Mouse (Mus musculus) cortical plate, adult 2 months (tissue): ENCODE results near the gene Rangap1.

Experiments
- CTCF ChIP-seq: fragments of 200-500 bp; IDR thresholded peaks from 2 replicates; pipeline ENCODE4 v1.5.1; 2011; ENCODE audit warnings: mild to moderate bottlenecking, control low read depth, low read length; ENCODE audit not compliant: insufficient read depth; ENCODE audit errors: extremely low read depth
- POLR2A ChIP-seq: fragments of 200-500 bp; IDR thresholded peaks from 2 replicates; pipeline ENCODE4 v1.6.1; 2011; ENCODE audit warnings: mild to moderate bottlenecking, low read length, control low read depth; ENCODE audit not compliant: insufficient read depth; ENCODE audit errors: extremely low read depth

DNA sequence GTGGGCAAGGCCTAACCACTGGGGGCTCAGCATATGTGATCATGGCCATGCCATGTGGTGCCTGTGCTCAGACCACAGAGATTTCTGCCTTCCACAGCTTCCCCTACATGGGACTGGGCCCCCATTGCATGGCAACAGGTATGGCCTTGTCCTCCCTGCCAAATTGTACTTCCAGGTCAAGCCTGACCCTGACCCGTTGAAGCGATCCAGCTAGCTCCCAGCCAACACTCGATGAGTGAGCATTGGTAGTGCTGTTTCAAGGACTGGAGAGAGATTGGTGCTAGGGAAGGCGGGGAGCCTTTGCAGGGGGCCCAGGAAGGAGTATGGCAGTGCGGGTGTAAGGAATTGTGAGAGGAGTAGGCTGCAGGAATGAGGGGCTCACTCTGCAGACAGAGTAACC, 21.1 kb upstream of the Rangap1 start:
- TF ChIP-seq POLR2A (no peak), CTCF (no peak)
